Mouse (Mus musculus) stomach, postnatal 0 days (tissue): Measurements from ENCODE around the gene Degs1.

ENCODE experiments used
- CTCF ChIP-seq: IDR thresholded peaks from 2 replicates; pipeline ENCODE4 v1.5.1; 2016; ENCODE audit warnings: antibody characterized with exemption, low read depth, mild to moderate bottlenecking, moderate library complexity
- EP300 ChIP-seq: optimal IDR thresholded peaks from 2 replicates; pipeline ENCODE3; 2016; ENCODE audit warnings: antibody characterized with exemption

DNA sequence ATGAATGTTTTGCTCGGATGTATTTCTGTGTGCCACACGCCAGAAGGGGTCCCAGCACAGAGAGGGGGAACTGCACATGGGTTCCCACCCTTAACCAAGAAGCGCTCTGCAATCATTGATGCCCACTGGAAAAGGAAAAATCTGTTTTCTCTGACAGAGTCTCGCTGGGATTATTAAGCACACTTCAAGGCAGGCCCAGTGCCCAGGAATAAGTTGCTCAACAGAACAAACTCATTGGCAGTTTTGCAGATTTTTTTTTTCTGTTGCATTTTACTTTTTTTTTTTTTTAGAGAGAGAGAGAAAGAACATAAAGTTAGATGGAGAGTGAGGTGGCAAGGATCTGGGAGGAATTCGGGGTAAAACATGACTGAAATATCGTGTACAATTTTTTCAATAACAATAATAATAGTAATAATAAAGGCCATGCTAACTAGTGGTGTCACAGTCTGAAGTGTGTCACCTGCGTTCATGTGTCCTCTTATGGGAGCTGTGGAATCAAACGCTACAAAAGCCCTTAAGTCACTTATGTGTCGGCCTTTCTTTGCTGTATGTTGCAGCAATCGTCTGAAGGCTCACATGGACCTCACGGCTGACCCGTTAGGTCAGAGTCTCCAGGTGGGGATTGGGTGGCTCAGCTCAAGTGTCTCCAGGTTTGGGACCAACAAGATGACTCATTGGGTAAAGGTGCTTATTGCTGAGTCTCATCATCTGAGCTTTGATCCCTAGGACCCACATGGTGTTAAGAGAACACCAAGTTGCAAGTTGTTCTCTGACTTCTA is 28.7 kb downstream of the Degs1 start:
- TF ChIP-seq EP300 (no peak), CTCF (no peak)
